Mouse (Mus musculus): ENCODE measurements around the gene Susd2.

GRCm38 (mm10) chr10:75675594-75675993 is 31.8 kb upstream of the Susd2 start:
- TF ChIP-seq CTCF (IDR thresholded peaks at IDR 0.05; ENCODE audit: control insufficient read depth, insufficient read depth, low read length) = no peak; the same call in 1 of the 2 replicates
- no peak for TF ChIP-seq POLR2A (IDR thresholded peaks at IDR 0.05; ENCODE audit: borderline replicate concordance, control insufficient read depth, low read depth, low read length)

Measured in bone marrow, adult 2 months (tissue).